Mouse (Mus musculus) 416B (cell line): ENCODE measurements at regions not wholly inside any gene's neighbourhood (a gene's known extent, or its start where the extent isn't known, plus 50 kb on each side); places are given as distances from the start of the nearest gene placed in this dataset.
A peak's percentile ranks its signal among the peaks of the same experiment; 100 is the strongest.

Experiments
- DNase-seq: peaks from one replicate; pipeline ENCODE4 v3.0.0; 2011; ENCODE audit warnings: low read depth

DNA sequence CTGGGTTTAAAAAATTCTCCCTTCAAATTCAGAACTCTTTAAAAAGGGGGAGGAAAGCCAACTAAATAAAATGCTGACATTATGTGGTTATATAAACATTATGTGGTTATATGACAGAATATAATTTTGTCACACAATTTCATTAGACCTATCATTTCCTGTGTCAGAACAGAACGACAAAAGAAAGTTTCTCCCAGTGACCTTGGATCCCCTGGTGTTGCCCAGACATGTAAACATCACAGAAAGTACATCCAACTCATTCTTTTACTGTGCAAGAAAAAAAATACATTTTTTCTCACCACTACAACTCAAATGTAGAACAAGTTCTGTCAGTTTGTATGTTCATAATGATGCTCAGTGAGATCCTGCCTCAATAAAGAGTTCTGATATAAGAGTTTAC lies 793.3 kb upstream of the Mef2c start:
- peak; percentile 61 for DNase-seq

DNA sequence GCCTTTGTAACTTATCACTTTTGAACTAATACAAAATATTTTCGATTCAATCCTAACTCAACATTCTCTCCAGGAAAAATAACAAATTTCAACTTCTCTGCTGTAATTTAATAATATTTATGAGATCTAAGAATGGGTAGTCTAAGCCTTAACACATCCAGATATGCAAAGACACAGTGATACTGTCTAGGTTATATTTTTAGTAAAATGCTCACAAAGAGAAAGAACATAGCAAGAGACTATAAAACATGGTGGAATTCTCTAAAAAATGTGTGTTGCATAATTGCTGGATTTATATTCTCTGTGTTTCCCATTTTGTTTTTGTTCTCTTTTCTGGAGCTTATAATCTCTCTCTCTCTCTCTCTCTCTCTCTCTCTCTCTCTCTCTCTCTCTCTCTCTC lies 784.3 kb upstream of the Mef2c start:
- no peak for DNase-seq
